Comparison of ENCODE assay signal across 22 mouse cellular contexts in the genomic region with DNA sequence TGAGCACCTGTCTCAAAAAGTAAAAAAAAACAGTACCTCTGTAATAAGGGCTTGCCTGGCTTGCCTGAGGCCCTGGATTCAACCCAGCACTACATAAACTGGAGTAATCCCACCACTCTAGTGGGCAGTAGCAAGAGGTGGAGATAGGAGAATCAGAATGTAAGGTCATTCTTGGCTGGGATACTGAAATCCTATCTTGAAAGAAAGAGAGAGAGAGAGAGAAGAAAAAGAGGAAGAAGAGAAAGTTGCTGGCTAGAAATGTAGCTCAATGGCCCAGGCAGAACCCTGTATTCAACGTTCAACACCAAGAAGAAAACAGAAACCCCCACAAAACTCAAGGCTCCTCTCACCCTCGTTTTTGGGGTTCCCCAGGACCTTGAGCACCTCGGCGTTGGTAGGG. TPM values are rescaled to one million over a fixed set of nuclear protein-coding genes. Genes with fewer than 3 reads are reported as not detected.
DNase-seq lines count a peak whose midpoint lies in the region; ATAC-seq and TF ChIP-seq lines count a peak whose summit lies in the region.
"Had no signal": no experiment of that assay in that cellular context is flagged by ENCODE, and none has a peak within 500 bp of the region (broad histone marks: within the 10 kb centered on the region; RNA-seq: fewer than 3 reads in every experiment).

No protein-coding gene starts in this region.

- H3K27ac ChIP-seq in forebrain, postnatal 0 days (ENCODE audit: low read depth, low read length), result no peak overlapping the region
- no peak overlapping the region for H3K27ac ChIP-seq in forebrain, embryonic 13.5 days
- H3K27ac ChIP-seq in heart, postnatal 0 days (ENCODE audit: low read depth), result peak overlapping the region; percentile 54
- H3K27ac ChIP-seq in MEL (ENCODE audit: control insufficient read depth, low read depth, low read length), result peak overlapping the region; percentile 73
- H3K27ac ChIP-seq in liver, embryonic 13.5 days, result peak overlapping the region; percentile 39; the same call in 1 of the 2 replicates
- H3K27ac ChIP-seq: embryonic facial prominence, embryonic 13.5 days; kidney, embryonic 15.5 days; limb, embryonic 12.5 days; lung, embryonic 15.5 days; macrophage; neural tube, embryonic 13.5 days had no signal

- WGBS in forebrain, postnatal 0 days, result 71% methylated on average over 4 of the region's 4 CpGs
- WGBS in forebrain, embryonic 13.5 days, result 79% methylated on average over 4 of the region's 4 CpGs
- WGBS in heart, postnatal 0 days, result 77% methylated on average over 4 of the region's 4 CpGs
- 64% methylated on average over 4 of the region's 4 CpGs for WGBS in liver, embryonic 13.5 days (ENCODE audit: insufficient replicate concordance)

- H3K79me2 ChIP-seq in MEL (ENCODE audit: control insufficient read depth, insufficient read depth, low read length, poor library complexity), result peaks cover 36% of the 10 kb centered on the region

- H3K4me3 ChIP-seq in forebrain, postnatal 0 days (ENCODE audit: low read depth, low read length), result no peak overlapping the region
- no peak overlapping the region for H3K4me3 ChIP-seq in forebrain, embryonic 13.5 days
- no peak overlapping the region for H3K4me3 ChIP-seq in heart, postnatal 0 days (ENCODE audit: low read depth, low read length)
- H3K4me3 ChIP-seq in MEL (ENCODE audit: control insufficient read depth in 1 of 2, insufficient read depth in 1 of 2, low read depth in 2 of 2, low read length in 2 of 2), result 0 out of 4 replicates have a peak overlapping the region, but pooled peaks of 1 of the 2 experiments have one; percentile 17
- no peak overlapping the region for H3K4me3 ChIP-seq in liver, embryonic 13.5 days (replicated peaks)
- H3K4me3 ChIP-seq: limb, embryonic 12.5 days; neural tube, embryonic 13.5 days had no signal

- TF ChIP-seq RAD21 in MEL (IDR thresholded peaks at IDR 0.05; ENCODE audit: low read depth, low read length), result no peak

- no peak for DNase-seq in forebrain, postnatal 0 days
- DNase-seq in heart, postnatal 0 days (ENCODE audit: low spot score), result no peak
- DNase-seq in heart, adult 11 months, result no peak
- DNase-seq in MEL (ENCODE audit: low read depth, low spot score), result peak; percentile 66
- DNase-seq in liver, embryonic 13.5 days, result no peak
- DNase-seq in adrenal gland, adult 8-10 months, result no peak
- no peak for DNase-seq in lung, adult 18-20 months
- DNase-seq: spleen, adult 18-20 months; thymus, adult 18-20 months; thymus, postnatal 4 days had no signal

- no peaks in the 10 kb centered on the region for H3K9me3 ChIP-seq in forebrain, postnatal 0 days (ENCODE audit: low read length)
- no peaks in the 10 kb centered on the region for H3K9me3 ChIP-seq in forebrain, embryonic 13.5 days (replicated peaks)
- no peaks in the 10 kb centered on the region for H3K9me3 ChIP-seq in heart, postnatal 0 days (replicated peaks; ENCODE audit: control insufficient read depth, low read length)
- no peaks in the 10 kb centered on the region for H3K9me3 ChIP-seq in MEL (replicated peaks; ENCODE audit: insufficient read depth, low read length)
- H3K9me3 ChIP-seq in liver, embryonic 13.5 days (replicated peaks), result no peaks in the 10 kb centered on the region
- H3K9me3 ChIP-seq: embryonic facial prominence, embryonic 13.5 days; kidney, embryonic 15.5 days; limb, embryonic 12.5 days; lung, embryonic 15.5 days; neural tube, embryonic 13.5 days had no signal

- no peaks in the 10 kb centered on the region for H3K27me3 ChIP-seq in forebrain, postnatal 0 days (ENCODE audit: insufficient read depth, low read length)
- peaks cover 3% of the 10 kb centered on the region; the same call in 1 of the 2 replicates for H3K27me3 ChIP-seq in forebrain, embryonic 13.5 days
- H3K27me3 ChIP-seq in heart, postnatal 0 days (ENCODE audit: control insufficient read depth, insufficient read depth, low read length), result no peaks in the 10 kb centered on the region
- no peaks in the 10 kb centered on the region for H3K27me3 ChIP-seq in MEL (ENCODE audit: control insufficient read depth in 1 of 2, insufficient read depth in 2 of 2, low read length in 2 of 2)
- H3K27me3 ChIP-seq in liver, embryonic 13.5 days, result no peaks in the 10 kb centered on the region
- H3K27me3 ChIP-seq: CH12.LX; embryonic facial prominence, embryonic 13.5 days; kidney, embryonic 15.5 days; lung, embryonic 15.5 days; neural tube, embryonic 13.5 days had no signal

- H3K4me2 ChIP-seq in forebrain, postnatal 0 days (ENCODE audit: low read depth), result no peak overlapping the region
- H3K4me2 ChIP-seq in forebrain, embryonic 13.5 days, result no peak overlapping the region
- no peak overlapping the region for H3K4me2 ChIP-seq in heart, postnatal 0 days (ENCODE audit: low read depth, low read length)
- H3K4me2 ChIP-seq in liver, embryonic 13.5 days, result no peak overlapping the region
- H3K4me2 ChIP-seq: embryonic facial prominence, embryonic 13.5 days; midbrain, embryonic 11.5 days had no signal

- no peak for ATAC-seq in forebrain, postnatal 0 days
- no peak for ATAC-seq in forebrain, embryonic 13.5 days
- no peak for ATAC-seq in heart, postnatal 0 days (ENCODE audit: insufficient read depth, low read depth)
- no peak for ATAC-seq in liver, embryonic 13.5 days (ENCODE audit: low read depth)
- ATAC-seq: hindbrain, embryonic 16.5 days; intestine, embryonic 16.5 days had no signal

- TF ChIP-seq CTCF in forebrain, postnatal 0 days (IDR thresholded peaks at IDR 0.05; ENCODE audit: low read depth), result no peak
- no peak for TF ChIP-seq CTCF in heart, postnatal 0 days (IDR thresholded peaks at IDR 0.05; ENCODE audit: low read depth)
- TF ChIP-seq CTCF in MEL (IDR thresholded peaks at IDR 0.05 in 2 of 3, conservative IDR thresholded peaks at IDR 0.05 in 1 of 3; ENCODE audit: control insufficient read depth in 1 of 3, insufficient read depth in 1 of 3, low read depth in 2 of 3, low read length in 3 of 3, poor library complexity in 1 of 3, severe bottlenecking in 1 of 3), result no peak

- peaks cover 20% of the 10 kb centered on the region for H3K4me1 ChIP-seq in forebrain, postnatal 0 days (ENCODE audit: insufficient read depth)
- H3K4me1 ChIP-seq in forebrain, embryonic 13.5 days, result peaks cover 41% of the 10 kb centered on the region
- H3K4me1 ChIP-seq in heart, postnatal 0 days (ENCODE audit: control insufficient read depth, insufficient read depth), result peaks cover 30% of the 10 kb centered on the region
- H3K4me1 ChIP-seq in MEL (ENCODE audit: control insufficient read depth in 1 of 2, insufficient read depth in 2 of 2, low read length in 2 of 2), result peaks cover 17 to 34% of the 10 kb centered on the region in 2 experiments
- H3K4me1 ChIP-seq in liver, embryonic 13.5 days (replicated peaks), result peaks cover 80% of the 10 kb centered on the region

- no peak for TF ChIP-seq POLR2A in MEL (IDR thresholded peaks at IDR 0.05; ENCODE audit: control insufficient read depth in 1 of 2, insufficient read depth in 1 of 2, low read depth in 1 of 2, low read length in 2 of 2, poor library complexity in 1 of 2)

- TF ChIP-seq EP300 in heart, postnatal 0 days (IDR thresholded peaks at IDR 0.05; ENCODE audit: low read depth), result no peak
- TF ChIP-seq EP300 in MEL (IDR thresholded peaks at IDR 0.05; ENCODE audit: low read depth in 1 of 2, low read length in 2 of 2), result peak in 1 of 2 experiments; percentile 63; a peak in 2 of 4 replicates

- peak overlapping the region; percentile 22; the same call in 1 of the 2 replicates for H3K9ac ChIP-seq in forebrain, postnatal 0 days
- no peak overlapping the region for H3K9ac ChIP-seq in forebrain, embryonic 13.5 days
- H3K9ac ChIP-seq in heart, postnatal 0 days (replicated peaks; ENCODE audit: low read depth, low read length), result 0 out of 2 replicates have a peak overlapping the region, but pooled peaks have one; percentile 4
- peak overlapping the region; percentile 59 for H3K9ac ChIP-seq in MEL (ENCODE audit: control insufficient read depth, low read depth, low read length, poor library complexity, severe bottlenecking)
- H3K9ac ChIP-seq in liver, embryonic 13.5 days, result peak overlapping the region; percentile 93
- H3K9ac ChIP-seq: limb, embryonic 12.5 days; lung, embryonic 15.5 days had no signal

- H3K36me3 ChIP-seq in forebrain, postnatal 0 days (ENCODE audit: insufficient read depth), result peaks cover 12% of the 10 kb centered on the region; the same call in 1 of the 2 replicates
- peaks cover 11% of the 10 kb centered on the region for H3K36me3 ChIP-seq in forebrain, embryonic 13.5 days (ENCODE audit: poor library complexity, severe bottlenecking)
- peaks cover 11% of the 10 kb centered on the region; the same call in 1 of the 2 replicates for H3K36me3 ChIP-seq in heart, postnatal 0 days (replicated peaks; ENCODE audit: control insufficient read depth, insufficient read depth, low read length)
- H3K36me3 ChIP-seq in MEL (ENCODE audit: control insufficient read depth in 1 of 2, insufficient read depth in 2 of 2, low read length in 2 of 2), result peaks cover 2 to 24% of the 10 kb centered on the region in 2 experiments; a peak in 3 of 4 replicates
- peaks cover 14% of the 10 kb centered on the region for H3K36me3 ChIP-seq in liver, embryonic 13.5 days

RNA-seq across cellular contexts. Expression of gene Myl6, which starts 2.0 kb away (rescaled TPM):
- 694 and 855 TPM in 2 replicates for total RNA-seq in forebrain, postnatal 0 days (2014; rRNA removed)
- 844 and 972 TPM in 2 replicates for polyA plus RNA-seq in forebrain, postnatal 0 days (2015; fragmentation: Nextera tagmentation; extraction: Ambion mirVana)
- 740 and 741 TPM in 2 replicates for polyA plus RNA-seq in forebrain, embryonic 13.5 days (2015; fragmentation: Nextera tagmentation; extraction: Ambion mirVana)
- total RNA-seq in heart, postnatal 0 days (2014; rRNA removed; ENCODE audit: low replicate concordance), result 606 and 830 TPM in 2 replicates
- polyA plus RNA-seq in heart, postnatal 0 days (2015; fragmentation: Nextera tagmentation; extraction: Ambion mirVana), result 791 and 823 TPM in 2 replicates
- total RNA-seq in MEL (2012; rRNA removed), result 560 and 589 TPM in 2 replicates
- 100 to 1,000 TPM in 1 of 2 experiments, not detected in 1; 399 TPM for polyA plus RNA-seq in MEL (2012; ENCODE audit: insufficient read depth in 1 of 2, insufficient read length in 2 of 2, low read depth in 1 of 2, low replicate concordance in 2 of 2, missing spikeins in 1 of 2)
- 498 and 524 TPM in 2 replicates for polyA plus RNA-seq in liver, embryonic 13.5 days (2015; fragmentation: Nextera tagmentation; extraction: Ambion mirVana)
- 100 to 1,000 TPM; 760 to 841 (median 820) TPM for total RNA-seq in adrenal gland, adult 8-10 months (2022)

RNA-seq across cellular contexts. Expression of gene Myl6b, which starts 2.6 kb away (rescaled TPM):
- 23.7 and 31.4 TPM in 2 replicates for total RNA-seq in forebrain, postnatal 0 days (2014; rRNA removed)
- 4.5 and 4.8 TPM in 2 replicates for polyA plus RNA-seq in forebrain, postnatal 0 days (2015; fragmentation: Nextera tagmentation; extraction: Ambion mirVana)
- 4.1 TPM in 2 replicates for polyA plus RNA-seq in forebrain, embryonic 13.5 days (2015; fragmentation: Nextera tagmentation; extraction: Ambion mirVana)
- total RNA-seq in heart, postnatal 0 days (2014; rRNA removed; ENCODE audit: low replicate concordance), result 3.2 and 4.8 TPM in 2 replicates
- polyA plus RNA-seq in heart, postnatal 0 days (2015; fragmentation: Nextera tagmentation; extraction: Ambion mirVana), result 4.6 and 4.9 TPM in 2 replicates
- total RNA-seq in MEL (2012; rRNA removed), result 1.8 and 2.6 TPM in 2 replicates
- polyA plus RNA-seq in MEL (2012; ENCODE audit: insufficient read depth in 1 of 2, insufficient read length in 2 of 2, low read depth in 1 of 2, low replicate concordance in 2 of 2, missing spikeins in 1 of 2), result 10 to 100 TPM in 1 of 2 experiments, not detected in 1; 18.8 TPM
- polyA plus RNA-seq in liver, embryonic 13.5 days (2015; fragmentation: Nextera tagmentation; extraction: Ambion mirVana), result 1.2 and 1.3 TPM in 2 replicates
- total RNA-seq in adrenal gland, adult 8-10 months (2022), result 10 to 100 TPM in 2 of 4 experiments, 1 to 10 TPM in 2; 4.8 to 11.6 (median 7.9) TPM
- total RNA-seq: monocyte, adult 5-6 weeks had no signal

RNA-seq across cellular contexts. Expression of gene Esyt1, which starts 29.8 kb away (rescaled TPM):
- total RNA-seq in forebrain, postnatal 0 days (2014; rRNA removed), result 9.9 and 14.8 TPM in 2 replicates
- polyA plus RNA-seq in forebrain, postnatal 0 days (2015; fragmentation: Nextera tagmentation; extraction: Ambion mirVana), result 4.4 and 5.3 TPM in 2 replicates
- polyA plus RNA-seq in forebrain, embryonic 13.5 days (2015; fragmentation: Nextera tagmentation; extraction: Ambion mirVana), result 7.0 and 7.7 TPM in 2 replicates
- total RNA-seq in heart, postnatal 0 days (2014; rRNA removed; ENCODE audit: low replicate concordance), result 38.2 and 41.5 TPM in 2 replicates
- 12.6 and 13.0 TPM in 2 replicates for polyA plus RNA-seq in heart, postnatal 0 days (2015; fragmentation: Nextera tagmentation; extraction: Ambion mirVana)
- 35.1 and 35.9 TPM in 2 replicates for total RNA-seq in MEL (2012; rRNA removed)
- polyA plus RNA-seq in MEL (2012; ENCODE audit: insufficient read depth in 1 of 2, insufficient read length in 2 of 2, low read depth in 1 of 2, low replicate concordance in 2 of 2, missing spikeins in 1 of 2), result 10 to 100 TPM; 53.4 to 57.0 TPM
- 9.9 and 10.6 TPM in 2 replicates for polyA plus RNA-seq in liver, embryonic 13.5 days (2015; fragmentation: Nextera tagmentation; extraction: Ambion mirVana)
- total RNA-seq in adrenal gland, adult 8-10 months (2022), result 10 to 100 TPM; 22.8 to 44.9 (median 33.2) TPM

RNA-seq across cellular contexts. Expression of gene Smarcc2, which starts 36.9 kb away (rescaled TPM):
- total RNA-seq in forebrain, postnatal 0 days (2014; rRNA removed), result 197 and 223 TPM in 2 replicates
- 117 and 134 TPM in 2 replicates for polyA plus RNA-seq in forebrain, postnatal 0 days (2015; fragmentation: Nextera tagmentation; extraction: Ambion mirVana)
- 166 and 168 TPM in 2 replicates for polyA plus RNA-seq in forebrain, embryonic 13.5 days (2015; fragmentation: Nextera tagmentation; extraction: Ambion mirVana)
- 40.8 and 42.1 TPM in 2 replicates for total RNA-seq in heart, postnatal 0 days (2014; rRNA removed; ENCODE audit: low replicate concordance)
- polyA plus RNA-seq in heart, postnatal 0 days (2015; fragmentation: Nextera tagmentation; extraction: Ambion mirVana), result 31.9 and 32.9 TPM in 2 replicates
- 22.3 and 24.8 TPM in 2 replicates for total RNA-seq in MEL (2012; rRNA removed)
- 100 to 1,000 TPM in 1 of 2 experiments, 10 to 100 TPM in 1; 68.8 to 226 TPM for polyA plus RNA-seq in MEL (2012; ENCODE audit: insufficient read depth in 1 of 2, insufficient read length in 2 of 2, low read depth in 1 of 2, low replicate concordance in 2 of 2, missing spikeins in 1 of 2)
- 18.5 and 30.1 TPM in 2 replicates for polyA plus RNA-seq in liver, embryonic 13.5 days (2015; fragmentation: Nextera tagmentation; extraction: Ambion mirVana)
- 100 to 1,000 TPM; 103 to 155 (median 127) TPM for total RNA-seq in adrenal gland, adult 8-10 months (2022)

RNA-seq across cellular contexts. Expression of gene Zc3h10, which starts 51.7 kb away (rescaled TPM):
- 15.0 and 20.6 TPM in 2 replicates for total RNA-seq in forebrain, postnatal 0 days (2014; rRNA removed)
- polyA plus RNA-seq in forebrain, postnatal 0 days (2015; fragmentation: Nextera tagmentation; extraction: Ambion mirVana), result 12.7 and 12.8 TPM in 2 replicates
- 18.3 and 19.4 TPM in 2 replicates for polyA plus RNA-seq in forebrain, embryonic 13.5 days (2015; fragmentation: Nextera tagmentation; extraction: Ambion mirVana)
- total RNA-seq in heart, postnatal 0 days (2014; rRNA removed; ENCODE audit: low replicate concordance), result 13.8 and 24.4 TPM in 2 replicates
- 6.1 and 8.1 TPM in 2 replicates for polyA plus RNA-seq in heart, postnatal 0 days (2015; fragmentation: Nextera tagmentation; extraction: Ambion mirVana)
- 14.2 and 14.6 TPM in 2 replicates for total RNA-seq in MEL (2012; rRNA removed)
- 10 to 100 TPM in 1 of 2 experiments, not detected in 1; 17.3 TPM for polyA plus RNA-seq in MEL (2012; ENCODE audit: insufficient read depth in 1 of 2, insufficient read length in 2 of 2, low read depth in 1 of 2, low replicate concordance in 2 of 2, missing spikeins in 1 of 2)
- polyA plus RNA-seq in liver, embryonic 13.5 days (2015; fragmentation: Nextera tagmentation; extraction: Ambion mirVana), result 6.2 and 7.1 TPM in 2 replicates
- total RNA-seq in adrenal gland, adult 8-10 months (2022), result 10 to 100 TPM; 12.9 to 15.0 (median 13.6) TPM

Comparison
In these comparisons a context has a peak if more than half of its experiments do, and no peak if none do; other contexts are left out.
1. H3K27ac ChIP-seq: peak in heart, postnatal 0 days (single experiment), MEL (single experiment) and liver, embryonic 13.5 days (single experiment); none in forebrain, postnatal 0 days (single experiment) and forebrain, embryonic 13.5 days (single experiment).